Mouse (Mus musculus) stomach, postnatal 0 days (tissue): ENCODE measurements at regions not wholly inside any gene's neighbourhood (a gene's known extent, or its start where the extent isn't known, plus 50 kb on each side); places are given as distances from the start of the nearest gene placed in this dataset.
"Not testable (repeated sequence)": the region's sequence is repeated elsewhere in the genome, so short reads cannot be mapped to it uniquely, and the experiment has no call there.

Experiments
- ATAC-seq: fragments of 200-750 bp; cut with Nextera tagmentation; 2 replicates; pipeline ENCODE4 v1.8.0; 2017; ENCODE audit not compliant: low FRiP score, low TSS enrichment
- DNase-seq: peaks from one replicate; pipeline ENCODE4 v3.0.0-alpha.2; 2016; ENCODE audit warnings: low spot score
- H3K27ac ChIP-seq: fragments of 300-500 bp; sonication (generic); replicated peaks from 2 replicates; pipeline ENCODE4 v1.5.1; 2014; ENCODE audit warnings: mild to moderate bottlenecking, control low read depth
- H3K27me3 ChIP-seq: fragments of 300-500 bp; sonication (generic); 2 replicates; pipeline ENCODE4 v1.6.1; 2014; ENCODE audit warnings: low read length; ENCODE audit not compliant: control insufficient read depth, insufficient read depth
- H3K36me3 ChIP-seq: fragments of 300-500 bp; sonication (generic); 2 replicates; pipeline ENCODE4 v1.6.1; 2014; ENCODE audit warnings: low read length, mixed read lengths; ENCODE audit not compliant: control insufficient read depth, insufficient read depth
- H3K4me1 ChIP-seq: fragments of 300-500 bp; sonication (generic); replicated peaks from 2 replicates; pipeline ENCODE4 v1.6.1; 2014; ENCODE audit warnings: antibody characterized with exemption; ENCODE audit not compliant: control insufficient read depth, insufficient read depth
- H3K4me2 ChIP-seq: fragments of 300-500 bp; sonication (generic); replicated peaks from 2 replicates; pipeline ENCODE4 v1.6.1; 2014; ENCODE audit warnings: low read depth, mild to moderate bottlenecking, control low read depth, moderate library complexity
- H3K4me3 ChIP-seq: fragments of 300-500 bp; sonication (generic); 2 replicates; pipeline ENCODE4 v1.5.1; 2014; ENCODE audit warnings: low read depth, low read length, control low read depth
- H3K9ac ChIP-seq: fragments of 300-500 bp; sonication (generic); 2 replicates; pipeline ENCODE4 v1.6.1; 2014; ENCODE audit warnings: mild to moderate bottlenecking, low read length, control low read depth, mixed read lengths
- H3K9me3 ChIP-seq: fragments of 300-500 bp; sonication (generic); 2 replicates; pipeline ENCODE4 v1.6.1; 2016; ENCODE audit warnings: low read length; ENCODE audit not compliant: control insufficient read depth
- CTCF ChIP-seq: IDR thresholded peaks from 2 replicates; pipeline ENCODE4 v1.5.1; 2016; ENCODE audit warnings: antibody characterized with exemption, low read depth, mild to moderate bottlenecking, moderate library complexity
- EP300 ChIP-seq: optimal IDR thresholded peaks from 2 replicates; pipeline ENCODE3; 2016; ENCODE audit warnings: antibody characterized with exemption
- WGBS: fragments of 180-500 bp; shearing (Covaris S2); extraction: QIAGEN DNeasy Blood & Tissue Kit; methylation state at CpG from one replicate; pipeline ENCODE4 v1.1.7; 2014; 5-methylcytosine and 5-hydroxymethylcytosine counted together

GRCm38 (mm10) chr6:37745393-37746100 is 125.1 kb upstream of the Trim24 start:
- Histone ChIP-seq H3K4me1 (no peaks in the 10 kb centered on the region), H3K4me3 (no peak overlapping the region), H3K27ac (peak overlapping the region; percentile 78), H3K27me3 (no peaks in the 10 kb centered on the region), H3K9ac (no peak overlapping the region), H3K9me3 (no peaks in the 10 kb centered on the region), H3K36me3 (no peaks in the 10 kb centered on the region), H3K4me2 (no peak overlapping the region)
- ATAC-seq = peak; percentile 80; the same call in 1 of the 2 replicates
- DNase-seq = no peak
- 35% methylated on average over 11 of the region's 11 CpGs for WGBS
- TF ChIP-seq CTCF (no peak), EP300 (peak; percentile 24)

GRCm38 (mm10) chr6:37747793-37748192 is 122.8 kb upstream of the Trim24 start:
- DNase-seq, H3K36me3 ChIP-seq, H3K4me3 ChIP-seq, ATAC-seq, H3K9ac ChIP-seq, H3K4me1 ChIP-seq, H3K27ac ChIP-seq, H3K9me3 ChIP-seq, H3K27me3 ChIP-seq, H3K4me2 ChIP-seq: not testable (repeated sequence)
- WGBS = 58% methylated on average over 4 of the region's 4 CpGs

GRCm38 (mm10) chr6:37748296-37748980 is 122.2 kb upstream of the Trim24 start:
- no peak overlapping the region for H3K27ac ChIP-seq
- no peaks in the 10 kb centered on the region for H3K36me3 ChIP-seq
- ATAC-seq (no peak), DNase-seq (no peak)
- no peaks in the 10 kb centered on the region for H3K4me1 ChIP-seq
- no peak overlapping the region for H3K4me2 ChIP-seq
- 87% methylated on average over 8 of the region's 8 CpGs for WGBS
- TF ChIP-seq CTCF (no peak), EP300 (no peak)
- H3K9ac ChIP-seq = no peak overlapping the region
- H3K4me3 ChIP-seq = no peak overlapping the region
- no peaks in the 10 kb centered on the region for H3K9me3 ChIP-seq
- H3K27me3 ChIP-seq = no peaks in the 10 kb centered on the region

GRCm38 (mm10) chr6:37749016-37749415 is 121.6 kb upstream of the Trim24 start:
- Histone ChIP-seq H3K27me3 (no peaks in the 10 kb centered on the region), H3K4me3 (no peak overlapping the region), H3K27ac (no peak overlapping the region), H3K9ac (no peak overlapping the region), H3K9me3 (no peaks in the 10 kb centered on the region), H3K4me2 (no peak overlapping the region), H3K36me3 (no peaks in the 10 kb centered on the region), H3K4me1 (no peaks in the 10 kb centered on the region)
- no peak for DNase-seq
- TF ChIP-seq EP300 (no peak), CTCF (no peak)
- no peak for ATAC-seq
- 78% methylated on average over 5 of the region's 5 CpGs for WGBS

- WGBS = 79% methylated on average over 3 of the region's 3 CpGs
- Histone ChIP-seq H3K9ac (no peak overlapping the region), H3K36me3 (no peaks in the 10 kb centered on the region), H3K27me3 (no peaks in the 10 kb centered on the region), H3K4me1 (no peaks in the 10 kb centered on the region), H3K4me3 (no peak overlapping the region), H3K4me2 (no peak overlapping the region), H3K9me3 (no peaks in the 10 kb centered on the region), H3K27ac (no peak overlapping the region)
- no peak for ATAC-seq
- no peak for DNase-seq
- no peak for TF ChIP-seq EP300
- no peak for TF ChIP-seq CTCF
Observed at GRCm38 (mm10) chr6:37750271-37750670, 120.3 kb upstream of the Trim24 start.

GRCm38 (mm10) chr6:37751701-37752100 is 118.9 kb upstream of the Trim24 start:
- no peaks in the 10 kb centered on the region for H3K36me3 ChIP-seq
- ATAC-seq (no peak), DNase-seq (no peak)
- H3K4me3 ChIP-seq = no peak overlapping the region
- H3K27me3 ChIP-seq = no peaks in the 10 kb centered on the region
- TF ChIP-seq CTCF (no peak), EP300 (no peak)
- H3K9me3 ChIP-seq = no peaks in the 10 kb centered on the region
- H3K4me1 ChIP-seq = no peaks in the 10 kb centered on the region
- no peak overlapping the region for H3K4me2 ChIP-seq
- H3K9ac ChIP-seq = no peak overlapping the region
- H3K27ac ChIP-seq = no peak overlapping the region

GRCm38 (mm10) chr6:37761003-37761402 is 109.6 kb upstream of the Trim24 start:
- ATAC-seq, H3K9ac ChIP-seq: not testable (repeated sequence)
- WGBS = over 99% methylated on average over 3 of the region's 5 CpGs

More at GRCm38 (mm10) chr6:37761003-37761402, 109.6 kb upstream of the Trim24 start:
- H3K36me3 ChIP-seq, H3K4me1 ChIP-seq, H3K27ac ChIP-seq, H3K9me3 ChIP-seq, H3K27me3 ChIP-seq, H3K4me3 ChIP-seq, DNase-seq, H3K4me2 ChIP-seq: not testable (repeated sequence)
